Mouse (Mus musculus) E14TG2a.4 (cell line): Measurements from ENCODE around the gene Zfp663.

Source experiments
- H3K27me3 ChIP-seq: 2 replicates; pipeline ENCODE4 v1.6.1; 2014; ENCODE audit warnings: low read length, control low read depth; ENCODE audit not compliant: insufficient read depth
- H3K36me3 ChIP-seq: 2 replicates; pipeline ENCODE4 v1.6.1; 2014; ENCODE audit warnings: low read length, control low read depth; ENCODE audit not compliant: insufficient read depth
- H3K4me1 ChIP-seq: replicated peaks from 2 replicates; pipeline ENCODE4 v1.6.1; 2014; ENCODE audit warnings: low read depth, low read length, control low read depth
- H3K4me3 ChIP-seq: replicated peaks from 2 replicates; pipeline ENCODE4 v1.5.1; 2014; ENCODE audit warnings: mild to moderate bottlenecking, low read length
- H3K9me3 ChIP-seq: 2 replicates; pipeline ENCODE4 v1.6.1; 2014; ENCODE audit warnings: low read length, control low read depth
- CTCF ChIP-seq: conservative IDR thresholded peaks from 2 replicates; pipeline ENCODE4 v1.5.1; 2014; ENCODE audit warnings: low read length
- NANOG ChIP-seq: IDR thresholded peaks from 2 replicates; pipeline ENCODE4 v1.6.1; 2014; ENCODE audit warnings: borderline replicate concordance, low read length, mixed read lengths
- POU5F1 ChIP-seq: IDR thresholded peaks from 2 replicates; pipeline ENCODE4 v1.6.1; 2014; ENCODE audit warnings: low read length, borderline replicate concordance

The Zfp663 gene

GRCm38 (mm10) chr2:165368496-165368895 lies at the start of gene Zfp663:
Gene Zfp663, minus strand, starts transcription at chr2:165368729.
- H3K36me3 ChIP-seq = no peaks in the 10 kb centered on the region
- peaks cover 38% of the 10 kb centered on the region for H3K4me1 ChIP-seq
- H3K27me3 ChIP-seq = peaks cover 39% of the 10 kb centered on the region
- no peaks in the 10 kb centered on the region for H3K9me3 ChIP-seq
- TF ChIP-seq CTCF (no peak), NANOG (no peak), POU5F1 (no peak)
- peak within 1 kb of the TSS; percentile 66 for H3K4me3 ChIP-seq

- Histone ChIP-seq H3K9me3 (no peaks in the 10 kb centered on the region), H3K4me1 (peaks cover 22% of the 10 kb centered on the region), H3K27me3 (peaks cover 5% of the 10 kb centered on the region; the same call in 1 of the 2 replicates), H3K36me3 (no peaks in the 10 kb centered on the region), H3K4me3 (no peak overlapping the region)
- TF ChIP-seq POU5F1 (no peak), CTCF (no peak), NANOG (no peak)
These were observed 48.8 kb upstream of the Zfp663 start for GRCm38 (mm10) chr2:165417291-165417690.

- peaks cover 9% of the 10 kb centered on the region for H3K27me3 ChIP-seq
- H3K4me1 ChIP-seq = peaks cover 21% of the 10 kb centered on the region
- TF ChIP-seq POU5F1 = no peak
- H3K4me3 ChIP-seq = no peak overlapping the region
- no peaks in the 10 kb centered on the region for H3K36me3 ChIP-seq
- H3K9me3 ChIP-seq = no peaks in the 10 kb centered on the region
These were observed 47.3 kb upstream of the Zfp663 start for GRCm38 (mm10) chr2:165415795-165416194.

GRCm38 (mm10) chr2:165415141-165415721 lies 46.7 kb upstream of the Zfp663 start:
- TF ChIP-seq CTCF (no peak), POU5F1 (no peak), NANOG (no peak)
- Histone ChIP-seq H3K4me1 (peaks cover 16% of the 10 kb centered on the region), H3K36me3 (no peaks in the 10 kb centered on the region), H3K9me3 (no peaks in the 10 kb centered on the region), H3K4me3 (no peak overlapping the region), H3K27me3 (peaks cover 13% of the 10 kb centered on the region)

GRCm38 (mm10) chr2:165414321-165414720 lies 45.8 kb upstream of the Zfp663 start:
- TF ChIP-seq POU5F1 (no peak), CTCF (no peak), NANOG (no peak)
- Histone ChIP-seq H3K36me3 (no peaks in the 10 kb centered on the region), H3K9me3 (no peaks in the 10 kb centered on the region), H3K27me3 (peaks cover 19% of the 10 kb centered on the region), H3K4me1 (peaks cover 15% of the 10 kb centered on the region), H3K4me3 (no peak overlapping the region)

GRCm38 (mm10) chr2:165413884-165414283 lies 45.4 kb upstream of the Zfp663 start:
- no peaks in the 10 kb centered on the region for H3K9me3 ChIP-seq
- H3K36me3 ChIP-seq = no peaks in the 10 kb centered on the region
- H3K4me1 ChIP-seq = peaks cover 15% of the 10 kb centered on the region
- TF ChIP-seq CTCF = no peak
- TF ChIP-seq POU5F1 = no peak
- no peak for TF ChIP-seq NANOG
- no peak overlapping the region for H3K4me3 ChIP-seq
- peaks cover 24% of the 10 kb centered on the region for H3K27me3 ChIP-seq

GRCm38 (mm10) chr2:165407700-165408301 lies 39.3 kb upstream of the Zfp663 start:
- no peaks in the 10 kb centered on the region for H3K36me3 ChIP-seq
- H3K9me3 ChIP-seq = no peaks in the 10 kb centered on the region
- H3K4me1 ChIP-seq = peaks cover 9% of the 10 kb centered on the region; the same call in 1 of the 2 replicates
- no peak overlapping the region for H3K4me3 ChIP-seq
- TF ChIP-seq POU5F1 = no peak
- peak; percentile 86 for TF ChIP-seq CTCF
- no peak for TF ChIP-seq NANOG
- peaks cover 27% of the 10 kb centered on the region for H3K27me3 ChIP-seq

GRCm38 (mm10) chr2:165405351-165405750 lies 36.8 kb upstream of the Zfp663 start:
- Histone ChIP-seq H3K9me3 (no peaks in the 10 kb centered on the region), H3K4me1 (peaks cover 27% of the 10 kb centered on the region), H3K4me3 (no peak overlapping the region), H3K36me3 (no peaks in the 10 kb centered on the region), H3K27me3 (peaks cover 19% of the 10 kb centered on the region)
- TF ChIP-seq CTCF = no peak
- TF ChIP-seq NANOG = no peak
- no peak for TF ChIP-seq POU5F1

GRCm38 (mm10) chr2:165404951-165405350 lies 36.4 kb upstream of the Zfp663 start:
- H3K27me3 ChIP-seq = peaks cover 19% of the 10 kb centered on the region
- no peaks in the 10 kb centered on the region for H3K9me3 ChIP-seq
- TF ChIP-seq NANOG (no peak), CTCF (no peak), POU5F1 (no peak)
- H3K4me3 ChIP-seq = no peak overlapping the region
- peaks cover 31% of the 10 kb centered on the region for H3K4me1 ChIP-seq
- no peaks in the 10 kb centered on the region for H3K36me3 ChIP-seq
